Mouse (Mus musculus) retina, embryonic 14.5 days (tissue): Measurements from ENCODE around the gene Lin28a.

Source experiments
- DNase-seq: peaks from one replicate; pipeline ENCODE4 v3.0.0-alpha.2; 2015; ENCODE audit warnings: low spot score

Lin28a gene

DNA sequence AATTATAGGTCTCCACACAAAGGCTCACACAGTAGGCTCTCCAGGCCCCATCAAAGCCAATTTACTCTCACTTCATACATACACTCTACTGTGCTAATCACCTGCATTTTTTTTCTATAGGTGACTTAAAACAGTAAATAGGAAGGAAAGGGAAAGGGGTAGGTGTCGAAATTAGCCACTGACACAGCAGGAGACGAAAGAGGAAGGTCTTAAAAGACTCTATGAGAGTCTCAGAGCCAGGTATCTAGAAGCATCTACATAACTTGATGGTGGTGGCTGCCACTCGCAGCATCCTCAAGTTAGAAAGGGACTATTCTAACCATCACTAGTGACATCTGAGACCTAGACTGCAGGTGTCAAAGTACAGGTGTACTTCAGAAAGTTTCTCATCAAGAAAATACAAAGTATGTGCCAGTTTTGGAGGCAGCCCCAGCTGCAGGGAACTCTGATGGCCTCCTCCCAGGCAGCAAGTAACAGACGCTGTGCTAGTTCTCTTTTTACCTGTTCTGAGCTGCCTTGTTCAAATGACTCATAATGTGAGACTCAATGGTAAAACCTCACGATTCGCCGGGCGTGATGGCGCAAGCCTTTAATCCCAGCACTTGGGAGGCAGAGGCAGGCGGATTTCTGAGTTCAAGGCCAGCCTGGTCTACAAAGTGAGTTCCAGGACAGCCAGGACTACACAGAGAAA lies 40.5 kb downstream of the Lin28a start:
- no peak for DNase-seq

DNA sequence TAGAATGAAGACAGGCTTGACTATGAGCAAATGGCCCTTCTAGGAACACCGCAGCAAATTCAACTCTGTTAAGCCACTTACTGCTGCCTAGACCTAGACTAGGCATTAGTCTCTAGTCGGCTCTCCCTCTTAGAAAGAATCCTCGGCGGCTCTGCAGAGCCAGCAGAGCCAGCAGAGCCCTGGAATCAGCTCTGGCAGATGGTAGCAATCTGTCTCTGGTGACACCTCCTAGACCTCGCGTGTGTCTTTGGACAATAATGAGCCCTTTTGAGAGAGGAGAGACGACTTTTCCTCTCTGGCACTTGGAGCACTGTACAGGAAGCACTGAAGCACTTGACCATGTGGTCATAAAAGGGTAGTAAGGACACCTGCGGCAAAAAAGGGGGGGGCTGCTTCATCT lies 46.9 kb downstream of the Lin28a start:
- DNase-seq, result no peak

DNA sequence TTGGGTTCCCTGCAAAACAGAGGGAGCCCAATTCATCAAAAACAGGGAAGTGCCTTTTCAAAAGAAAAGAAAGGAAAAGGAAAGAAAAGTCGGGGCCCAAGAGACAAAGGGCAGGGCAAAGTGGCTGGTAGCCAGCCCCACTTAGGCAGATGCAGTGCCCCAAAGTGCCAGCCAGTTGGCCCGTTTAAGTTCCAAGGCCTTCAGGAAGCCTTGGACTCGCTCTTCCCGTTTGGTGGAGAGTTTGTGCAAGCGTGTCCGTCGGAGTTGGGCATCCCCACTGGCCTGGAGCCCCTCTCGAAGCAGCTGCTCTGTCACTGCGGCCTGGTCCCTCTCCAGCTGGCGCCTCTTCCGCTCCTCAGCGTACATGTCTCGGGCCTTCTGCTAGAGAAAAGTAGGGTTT lies 47.8 kb downstream of the Lin28a start:
- no peak for DNase-seq

DNA sequence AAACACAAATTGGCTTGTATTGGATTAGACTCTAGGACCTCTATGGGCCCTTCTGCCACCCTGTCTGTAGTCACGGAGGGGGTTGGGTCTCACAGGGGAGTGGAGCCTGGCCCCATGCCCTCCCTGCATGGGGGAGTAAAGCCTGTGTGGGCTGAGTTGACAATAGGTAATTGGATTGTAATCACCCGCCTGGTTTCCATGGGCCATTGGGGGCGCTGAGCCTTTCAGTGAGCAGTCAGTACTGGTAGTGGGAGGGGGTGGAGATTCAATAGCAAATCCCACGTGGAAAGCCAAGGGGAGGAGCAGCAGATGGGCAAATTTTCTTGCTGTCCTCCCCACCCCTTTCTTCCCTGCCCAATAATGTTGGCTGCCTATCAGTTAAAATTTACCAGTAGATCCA lies 48.4 kb downstream of the Lin28a start:
- peak; percentile 65 for DNase-seq

DNA sequence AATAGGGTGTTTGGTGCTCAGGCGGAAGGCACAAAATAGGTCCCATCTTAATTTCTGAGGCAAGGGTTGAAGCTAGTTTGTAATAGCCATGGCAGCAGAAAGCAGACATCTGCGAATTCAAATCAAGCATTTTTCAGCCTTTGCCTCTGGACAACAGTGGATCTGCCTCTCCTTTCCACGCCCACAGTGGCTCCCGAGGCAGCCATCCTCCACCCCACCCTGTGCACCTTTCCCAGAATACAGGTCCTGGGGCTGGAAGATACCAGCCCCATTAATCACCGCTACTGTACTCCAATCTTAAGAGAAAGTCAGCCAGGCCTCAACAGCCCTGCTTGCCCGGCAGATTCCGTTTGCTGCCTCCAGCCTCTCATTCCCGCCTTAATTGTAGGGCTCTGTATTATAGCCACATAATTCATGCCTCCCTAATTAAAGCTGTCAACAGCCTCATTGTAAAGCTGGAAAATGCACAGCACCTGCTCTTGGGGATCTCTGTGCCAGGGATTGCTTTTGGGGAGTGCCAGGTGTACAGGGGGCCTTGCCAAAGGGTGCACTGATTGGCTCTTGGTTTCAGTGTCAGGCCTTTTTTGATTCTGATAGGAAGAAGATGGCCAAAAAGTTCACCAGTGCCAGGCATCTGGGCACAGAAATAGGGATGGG lies 49.4 kb downstream of the Lin28a start:
- DNase-seq, result peak; percentile 9

DNA sequence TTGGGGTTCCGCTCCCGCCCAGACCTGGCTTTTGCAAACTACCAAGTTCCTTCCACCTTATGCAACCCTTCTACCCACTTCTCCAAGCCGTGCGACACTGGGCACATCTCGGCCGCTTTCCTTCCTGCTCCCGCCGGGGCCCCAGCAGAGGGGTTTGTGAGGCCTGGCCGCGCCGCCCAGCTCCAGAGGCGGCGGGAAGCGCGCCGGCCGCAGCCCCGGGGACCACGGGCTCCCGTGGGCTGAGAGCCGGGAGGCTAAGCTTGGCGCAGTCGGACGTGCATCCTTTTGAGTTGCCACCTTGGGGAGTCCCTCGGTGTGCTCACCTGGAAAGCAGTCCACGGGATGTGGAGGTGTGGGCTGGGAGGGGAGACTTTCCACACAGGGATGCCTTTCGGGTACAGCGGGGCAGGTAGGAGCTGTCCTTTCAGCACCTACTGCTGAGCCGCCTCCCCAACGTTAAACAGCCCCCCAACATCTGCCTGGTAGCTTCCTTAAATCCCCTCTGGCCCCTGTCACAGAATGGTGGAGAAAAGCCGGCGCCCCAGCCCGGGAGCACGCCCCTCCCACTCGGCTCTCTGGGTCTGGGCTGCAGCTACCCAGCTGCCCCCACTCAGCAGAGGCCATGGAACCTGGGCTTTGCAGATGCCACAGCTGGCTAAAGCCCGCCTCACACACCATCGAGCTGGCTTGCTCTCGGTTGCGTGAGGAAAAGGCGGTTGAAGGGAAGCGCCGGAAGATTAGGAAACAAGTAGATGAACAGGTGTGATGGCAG lies 50.3 kb downstream of the Lin28a start, which contains the start of gene Hmgn2:
Hmgn2 (minus strand) TSS at position 501 of the 772 bp plus-strand sequence.
- peak; percentile 67 for DNase-seq

DNA sequence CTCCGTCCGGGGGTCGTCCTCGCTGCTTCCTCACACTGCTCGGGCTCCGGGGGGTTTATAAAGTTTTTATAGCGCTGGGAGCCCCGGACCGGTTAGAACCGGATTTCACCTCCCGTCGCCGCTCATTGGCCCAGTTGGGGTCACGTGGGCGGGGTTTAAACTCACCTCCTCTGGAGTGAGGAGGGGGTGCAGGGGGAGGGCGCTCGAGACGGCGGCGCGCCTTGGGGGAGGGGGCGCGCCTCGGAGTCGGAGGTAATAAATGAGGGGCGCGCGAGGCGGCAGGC lies 50.8 kb downstream of the Lin28a start:
- peak; percentile 97 for DNase-seq

DNA sequence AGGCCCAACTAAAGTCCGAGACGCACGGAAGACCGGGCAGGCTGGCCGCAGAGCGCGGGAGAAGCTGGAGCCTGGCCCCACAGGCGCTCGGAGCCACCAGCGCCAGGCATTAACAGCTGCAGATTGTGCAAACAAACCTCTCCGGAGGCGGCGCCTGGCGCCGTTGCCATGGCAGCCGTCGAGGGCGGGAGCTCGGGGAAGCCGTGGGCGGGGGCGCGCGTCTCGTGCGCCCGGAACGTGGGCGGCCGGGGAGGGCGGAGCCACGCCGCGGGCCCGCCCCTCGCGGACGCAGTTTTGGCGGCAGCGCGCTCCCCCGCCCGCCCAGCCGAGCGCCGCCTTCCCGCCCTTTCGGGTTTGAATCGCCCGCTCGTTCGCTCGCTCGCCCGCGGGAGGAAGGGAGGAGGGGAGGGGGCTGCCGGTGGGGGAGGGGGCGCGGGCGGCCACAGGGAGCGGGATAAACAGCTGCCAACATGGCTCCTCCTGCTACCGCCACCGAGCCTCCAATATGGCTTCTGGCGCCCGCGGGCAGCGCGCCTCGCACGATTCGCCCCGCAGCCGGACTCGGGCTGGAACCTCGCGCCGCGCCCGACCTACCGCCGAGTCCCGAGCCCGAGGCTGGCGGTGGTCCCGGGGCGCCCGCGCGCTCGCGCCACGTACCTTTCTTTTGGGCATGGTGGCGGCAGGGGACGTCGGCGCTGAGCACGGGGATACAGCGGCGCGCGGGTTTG lies 51.3 kb downstream of the Lin28a start:
- peak; percentile 97 for DNase-seq

DNA sequence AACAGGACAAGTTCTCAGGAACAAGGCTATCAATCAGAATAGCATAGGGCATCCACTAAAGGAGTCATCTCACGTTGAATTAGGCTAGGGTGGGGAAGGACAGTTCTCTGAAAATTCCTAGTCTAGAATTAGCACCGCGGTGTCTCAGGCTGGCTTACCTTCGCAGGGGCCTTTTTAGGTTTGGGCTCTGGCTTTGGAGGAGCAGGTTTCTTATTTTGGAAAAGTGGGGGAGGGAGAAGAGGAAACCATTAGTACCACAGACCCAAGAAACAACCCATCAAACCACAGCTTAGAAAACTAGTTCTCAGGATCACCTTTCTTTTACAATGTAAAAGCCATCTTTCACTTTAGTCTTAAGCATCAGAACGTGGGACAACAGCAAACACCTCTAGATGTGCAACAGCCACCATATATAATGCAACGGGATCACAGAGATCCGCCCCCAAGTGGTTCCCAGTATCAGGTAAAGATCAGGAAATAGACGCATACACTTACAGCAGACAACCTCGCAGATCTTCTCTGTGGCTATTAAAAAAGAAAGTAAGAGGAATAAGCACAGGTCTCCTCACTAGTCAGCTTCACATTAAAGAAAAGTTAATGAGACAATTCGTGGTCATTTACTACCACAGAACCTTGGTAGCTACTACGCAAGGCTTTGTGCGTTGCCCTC lies 52.2 kb downstream of the Lin28a start:
- no peak for DNase-seq

DNA sequence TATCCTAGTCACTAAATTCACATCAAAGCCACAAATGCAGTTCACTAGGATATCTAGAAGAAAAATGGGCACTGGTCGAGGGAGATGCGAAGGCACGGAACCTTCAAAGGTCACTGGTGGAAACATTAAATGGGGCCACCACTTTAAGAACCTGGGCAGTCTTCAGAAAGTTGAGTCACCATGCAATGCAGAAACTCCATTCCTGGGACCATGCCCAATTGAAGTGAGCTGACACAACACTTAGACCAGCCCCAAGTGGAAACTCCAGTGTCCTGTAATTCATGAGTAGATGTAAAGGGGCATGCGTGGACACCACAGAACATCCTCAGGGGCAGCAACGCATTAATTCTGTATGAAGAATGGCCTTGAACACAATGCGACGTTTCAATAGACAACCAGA lies 56.1 kb downstream of the Lin28a start:
- DNase-seq, result no peak

DNA sequence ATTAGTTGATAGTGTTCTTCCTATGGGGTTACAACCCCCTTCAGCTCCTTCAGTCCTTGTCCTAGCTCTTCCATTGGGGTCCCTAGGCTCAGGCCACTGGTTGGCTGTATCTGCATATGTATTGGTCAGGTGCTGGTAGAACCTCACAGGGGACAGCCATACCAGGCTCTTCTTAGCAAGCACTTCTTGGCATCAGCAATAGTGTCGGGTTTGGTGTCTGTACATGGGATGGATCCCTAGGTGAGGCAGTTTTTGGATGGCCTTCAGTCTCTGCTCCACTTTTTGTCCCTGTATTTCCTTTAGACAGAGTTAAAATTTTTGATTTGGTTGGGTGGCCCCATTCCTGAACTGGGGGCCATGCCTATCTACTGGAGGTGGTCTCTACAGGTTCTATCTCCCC lies 59.8 kb downstream of the Lin28a start:
- no peak for DNase-seq

DNA sequence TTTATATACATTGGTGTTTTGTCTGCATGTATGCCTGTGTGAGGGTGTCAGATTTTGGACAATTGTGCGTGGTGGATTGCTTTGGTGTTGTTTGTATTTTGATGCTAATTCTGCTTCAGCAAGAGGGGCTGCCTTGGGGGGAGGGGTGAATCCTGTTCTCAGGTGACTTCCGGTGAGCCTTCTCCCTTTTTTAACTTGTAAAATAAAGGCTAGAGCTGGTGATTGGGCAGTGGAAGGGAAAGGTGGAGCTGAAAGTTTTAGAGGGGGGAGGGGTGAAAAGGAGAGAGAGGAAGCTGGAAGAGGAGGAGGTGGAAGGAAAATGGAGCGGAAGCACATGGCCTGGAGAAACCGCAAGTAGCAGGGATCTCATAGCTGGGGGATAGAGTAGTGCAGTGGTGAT lies 62.3 kb downstream of the Lin28a start:
- no peak for DNase-seq
